Mouse (Mus musculus): Measurements from ENCODE around the gene Slc22a18. TPM values are rescaled to one million over a fixed set of nuclear protein-coding genes. Genes with fewer than 3 reads are reported as not detected.
A peak's percentile ranks its signal among the peaks of the same experiment; 100 is the strongest.

Gene Slc22a18
- total and polyA plus RNA-seq, 3 experiments = 5.8 to 19.8 TPM; not detected in 1

GRCm38 (mm10) chr7:143473347-143474101 lies at the start of gene Slc22a18 (continued):
- TF ChIP-seq TBP (IDR thresholded peaks at IDR 0.05; ENCODE audit: low read depth, low read length) (peak; percentile 76), GATA1 (IDR thresholded peaks at IDR 0.05; ENCODE audit: low read depth, low read length) (peak; percentile 54; the same call in 1 of the 2 replicates), CHD1 (IDR thresholded peaks at IDR 0.05; ENCODE audit: low read depth, low read length) (no peak), SIN3A (IDR thresholded peaks at IDR 0.05; ENCODE audit: low read length) (peak; percentile 100), MXI1 (IDR thresholded peaks at IDR 0.05; ENCODE audit: low read depth, low read length) (peak; percentile 87)

GRCm38 (mm10) chr7:143428142-143428813 lies 45.3 kb upstream of the Slc22a18 start:
- Histone ChIP-seq H3K36me3 (ENCODE audit: control insufficient read depth in 1 of 2, insufficient read depth in 2 of 2, low read length in 2 of 2) (no peaks in the 10 kb centered on the region), H3K4me3 (ENCODE audit: control insufficient read depth in 1 of 2, insufficient read depth in 1 of 2, low read depth in 2 of 2, low read length in 2 of 2) (no peak overlapping the region), H3K9ac (ENCODE audit: control insufficient read depth, low read depth, low read length, poor library complexity, severe bottlenecking) (no peak overlapping the region), H3K4me1 (ENCODE audit: control insufficient read depth in 1 of 2, insufficient read depth in 2 of 2, low read length in 2 of 2) (no peaks in the 10 kb centered on the region), H3K79me2 (ENCODE audit: control insufficient read depth, insufficient read depth, low read length, poor library complexity) (no peaks in the 10 kb centered on the region), H3K27me3 (ENCODE audit: control insufficient read depth in 1 of 2, insufficient read depth in 2 of 2, low read length in 2 of 2) (no peaks in the 10 kb centered on the region; a peak in 1 of 4 replicates), H3K27ac (ENCODE audit: control insufficient read depth, low read depth, low read length) (no peak overlapping the region), H3K9me3 (replicated peaks; ENCODE audit: insufficient read depth, low read length) (no peaks in the 10 kb centered on the region)
- no peak for DNase-seq (ENCODE audit: low read depth, low spot score)
- no peak for TF ChIP-seq RAD21 (IDR thresholded peaks at IDR 0.05; ENCODE audit: low read depth, low read length)
- no peak for TF ChIP-seq RCOR1 (IDR thresholded peaks at IDR 0.05; ENCODE audit: low read depth, low read length)
- no peak for TF ChIP-seq SMC3 (IDR thresholded peaks at IDR 0.05; ENCODE audit: low read depth, low read length)
- TF ChIP-seq GATA1 (IDR thresholded peaks at IDR 0.05; ENCODE audit: low read depth, low read length) = no peak
- TF ChIP-seq TBP (IDR thresholded peaks at IDR 0.05; ENCODE audit: low read depth, low read length) = no peak
- TF ChIP-seq NELFE (IDR thresholded peaks at IDR 0.05; ENCODE audit: low read depth, low read length) = no peak
- no peak for TF ChIP-seq CTCF (IDR thresholded peaks at IDR 0.05 in 2 of 3, conservative IDR thresholded peaks at IDR 0.05 in 1 of 3; ENCODE audit: control insufficient read depth in 1 of 3, insufficient read depth in 1 of 3, low read depth in 2 of 3, low read length in 3 of 3, poor library complexity in 1 of 3, severe bottlenecking in 1 of 3)
- no peak for TF ChIP-seq CHD1 (IDR thresholded peaks at IDR 0.05; ENCODE audit: low read depth, low read length)

- TF ChIP-seq ELF1 (IDR thresholded peaks at IDR 0.05; ENCODE audit: low read depth, low read length) (no peak), TCF12 (IDR thresholded peaks at IDR 0.05; ENCODE audit: low read depth, low read length) (no peak), NRF1 (IDR thresholded peaks at IDR 0.05; ENCODE audit: insufficient read depth, low read depth, low read length, poor library complexity, severe bottlenecking) (no peak), EP300 (IDR thresholded peaks at IDR 0.05; ENCODE audit: low read depth in 1 of 2, low read length in 2 of 2) (no peak), TAL1 (IDR thresholded peaks at IDR 0.05; ENCODE audit: low read length) (no peak), MAZ (IDR thresholded peaks at IDR 0.05; ENCODE audit: low read depth, low read length) (no peak), BHLHE40 (IDR thresholded peaks at IDR 0.05; ENCODE audit: borderline replicate concordance, low read depth, low read length) (no peak), MYB (IDR thresholded peaks at IDR 0.05; ENCODE audit: low read depth, low read length) (no peak), GABPA (IDR thresholded peaks at IDR 0.05; ENCODE audit: low read depth, low read length) (no peak), ZNF384 (IDR thresholded peaks at IDR 0.05; ENCODE audit: low read depth, low read length) (no peak), SMC3 (IDR thresholded peaks at IDR 0.05; ENCODE audit: low read depth, low read length) (no peak), USF2 (IDR thresholded peaks at IDR 0.05; ENCODE audit: borderline replicate concordance in 1 of 2, insufficient read depth in 1 of 2, low read depth in 1 of 2, low read length in 2 of 2) (no peak), UBTF (IDR thresholded peaks at IDR 0.05; ENCODE audit: borderline replicate concordance, insufficient read depth, low read depth, low read length) (no peak), TBP (IDR thresholded peaks at IDR 0.05; ENCODE audit: low read depth, low read length) (no peak), RCOR1 (IDR thresholded peaks at IDR 0.05; ENCODE audit: low read depth, low read length) (no peak), CHD2 (IDR thresholded peaks at IDR 0.05; ENCODE audit: low read length) (no peak), SIN3A (IDR thresholded peaks at IDR 0.05; ENCODE audit: low read length) (no peak), USF1 (IDR thresholded peaks at IDR 0.05; ENCODE audit: low read depth, low read length) (no peak), MAX (IDR thresholded peaks at IDR 0.05; ENCODE audit: low read length) (no peak)
- Histone ChIP-seq H3K27ac (ENCODE audit: control insufficient read depth, low read depth, low read length) (no peak overlapping the region), H3K27me3 (ENCODE audit: control insufficient read depth in 1 of 2, insufficient read depth in 2 of 2, low read length in 2 of 2) (no peaks in the 10 kb centered on the region; a peak in 1 of 4 replicates), H3K9me3 (replicated peaks; ENCODE audit: insufficient read depth, low read length) (no peaks in the 10 kb centered on the region), H3K9ac (ENCODE audit: control insufficient read depth, low read depth, low read length, poor library complexity, severe bottlenecking) (no peak overlapping the region), H3K79me2 (ENCODE audit: control insufficient read depth, insufficient read depth, low read length, poor library complexity) (no peaks in the 10 kb centered on the region), H3K36me3 (ENCODE audit: control insufficient read depth in 1 of 2, insufficient read depth in 2 of 2, low read length in 2 of 2) (no peaks in the 10 kb centered on the region), H3K4me1 (ENCODE audit: control insufficient read depth in 1 of 2, insufficient read depth in 2 of 2, low read length in 2 of 2) (no peaks in the 10 kb centered on the region), H3K4me3 (ENCODE audit: control insufficient read depth in 1 of 2, insufficient read depth in 1 of 2, low read depth in 2 of 2, low read length in 2 of 2) (no peak overlapping the region)
- DNase-seq (ENCODE audit: low read depth, low spot score) = peak; percentile 9
Observed at GRCm38 (mm10) chr7:143428814-143429499, 44.6 kb upstream of the Slc22a18 start.
